Mouse (Mus musculus) spleen, postnatal 4 days (tissue): ENCODE results near the gene Arhgef25.

Experiments used
- DNase-seq, 2 experiments: peaks; one replicate each; pipeline ENCODE4 v3.0.0; 2022; ENCODE audit warnings: low spot score in 2 of 2

Arhgef25 gene

GRCm38 (mm10) chr10:127189651-127190381, at the start of gene Arhgef25:
Arhgef25 (minus strand) TSS chr10:127190083.
- peak in 1 of 2 experiments; percentile 39 for DNase-seq

- DNase-seq: no peak
These were observed 48.5 kb upstream of the Arhgef25 start for GRCm38 (mm10) chr10:127238241-127238824.

- no peak for DNase-seq
These were observed 46.7 kb upstream of the Arhgef25 start for GRCm38 (mm10) chr10:127236541-127236940.

- no peak for DNase-seq
These were observed 43.3 kb upstream of the Arhgef25 start for GRCm38 (mm10) chr10:127233141-127233540.

GRCm38 (mm10) chr10:127231741-127232140, 41.9 kb upstream of the Arhgef25 start:
- DNase-seq: no peak

GRCm38 (mm10) chr10:127230693-127231092, 40.8 kb upstream of the Arhgef25 start:
- DNase-seq: no peak

GRCm38 (mm10) chr10:127228897-127229296, 39.0 kb upstream of the Arhgef25 start:
- peak in 1 of 2 experiments; percentile 45 for DNase-seq

- no peak for DNase-seq
These were observed 37.3 kb upstream of the Arhgef25 start for GRCm38 (mm10) chr10:127227163-127227562.

- peak in 1 of 2 experiments; percentile 63 for DNase-seq
These were observed 36.5 kb upstream of the Arhgef25 start for GRCm38 (mm10) chr10:127226318-127226895.

- peak in 1 of 2 experiments; percentile 60 for DNase-seq
These were observed 35.8 kb upstream of the Arhgef25 start for GRCm38 (mm10) chr10:127225732-127226131.

GRCm38 (mm10) chr10:127225213-127225612, 35.3 kb upstream of the Arhgef25 start:
- DNase-seq: no peak

GRCm38 (mm10) chr10:127218339-127218738, 28.5 kb upstream of the Arhgef25 start:
- no peak for DNase-seq

GRCm38 (mm10) chr10:127217177-127217576, 27.3 kb upstream of the Arhgef25 start:
- no peak for DNase-seq

- DNase-seq: no peak
These were observed 26.6 kb upstream of the Arhgef25 start for GRCm38 (mm10) chr10:127216456-127216855.

GRCm38 (mm10) chr10:127214422-127214803, 24.5 kb upstream of the Arhgef25 start:
- DNase-seq: no peak

GRCm38 (mm10) chr10:127213704-127214421, 24.0 kb upstream of the Arhgef25 start:
- no peak for DNase-seq

- DNase-seq: no peak
These were observed 23.4 kb upstream of the Arhgef25 start for GRCm38 (mm10) chr10:127213272-127213671.

GRCm38 (mm10) chr10:127211414-127211854, 21.6 kb upstream of the Arhgef25 start, which contains the start of gene Pip4k2c:
Pip4k2c (minus strand) TSS chr10:127211585.
- DNase-seq: peak; percentile 93 to 97

GRCm38 (mm10) chr10:127210961-127211405, 21.1 kb upstream of the Arhgef25 start:
- DNase-seq: no peak

GRCm38 (mm10) chr10:127209928-127210570, 20.2 kb upstream of the Arhgef25 start:
- DNase-seq: no peak

- DNase-seq: no peak
These were observed 19.0 kb upstream of the Arhgef25 start for GRCm38 (mm10) chr10:127208921-127209320.
